Mouse (Mus musculus) stomach, embryonic 14.5 days (tissue): ENCODE data around the gene Drd2. TPM values are rescaled to one million over a fixed set of nuclear protein-coding genes. Genes with fewer than 3 reads are reported as not detected.
A peak's percentile ranks its signal among the peaks of the same experiment; 100 is the strongest.

Experiments
- ATAC-seq: fragments of 200-750 bp; cut with Nextera tagmentation; 2 replicates; pipeline ENCODE4 v1.8.0; 2017; ENCODE audit warnings: low read depth, moderate TSS enrichment; ENCODE audit not compliant: insufficient number of reproducible peaks, insufficient read depth, low FRiP score
- H3K27ac ChIP-seq: fragments of 300-500 bp; sonication (generic); 2 replicates; pipeline ENCODE4 v1.5.1; 2014; ENCODE audit warnings: mild to moderate bottlenecking, low read length, moderate library complexity, mixed read lengths
- H3K27me3 ChIP-seq: fragments of 300-500 bp; sonication (generic); 2 replicates; pipeline ENCODE4 v1.6.1; 2014; ENCODE audit warnings: low read length, control low read depth, mixed read lengths; ENCODE audit not compliant: control insufficient read depth, insufficient read depth
- H3K36me3 ChIP-seq: fragments of 300-500 bp; sonication (generic); 2 replicates; pipeline ENCODE4 v1.6.1; 2014; ENCODE audit warnings: mild to moderate bottlenecking, control low read depth, low read length, moderate library complexity, mixed read lengths; ENCODE audit not compliant: control insufficient read depth, insufficient read depth
- H3K4me1 ChIP-seq: fragments of 300-500 bp; sonication (generic); 2 replicates; pipeline ENCODE4 v1.6.1; 2014; ENCODE audit warnings: low read length, control low read depth, mixed read lengths; ENCODE audit not compliant: control insufficient read depth, insufficient read depth
- H3K4me2 ChIP-seq: fragments of 300-500 bp; sonication (generic); replicated peaks from 2 replicates; pipeline ENCODE4 v1.6.1; 2014; ENCODE audit warnings: low read depth, low read length, control low read depth
- H3K4me3 ChIP-seq: fragments of 300-500 bp; sonication (generic); 2 replicates; pipeline ENCODE4 v1.5.1; 2014; ENCODE audit warnings: low read depth, low read length, control low read depth
- H3K9ac ChIP-seq: fragments of 300-500 bp; sonication (generic); replicated peaks from 2 replicates; pipeline ENCODE4 v1.6.1; 2014; ENCODE audit warnings: low read depth, mild to moderate bottlenecking, control low read depth, low read length, moderate library complexity, mixed read lengths
- H3K9me3 ChIP-seq: fragments of 300-500 bp; sonication (generic); 2 replicates; pipeline ENCODE4 v1.6.1; 2016; ENCODE audit warnings: low read depth, low read length, control low read depth; ENCODE audit not compliant: control insufficient read depth
- WGBS: fragments of 180-500 bp; shearing (Covaris S2); extraction: QIAGEN DNeasy Blood & Tissue Kit; methylation state at CpG from one replicate; pipeline ENCODE4 v1.1.7; 2014; 5-methylcytosine and 5-hydroxymethylcytosine counted together
- polyA plus RNA-seq: library from polyadenylated mRNA; unstranded; fragments of >200 nt; fragmentation: Nextera tagmentation; extraction: Ambion mirVana; gene quantifications from 2 replicates; pipeline ENCODE4 v1.2.1, GENCODE M21; 2014

Drd2 gene
- 0.15 TPM in 1 of 2 replicates, not detected in the other for polyA plus RNA-seq

DNA sequence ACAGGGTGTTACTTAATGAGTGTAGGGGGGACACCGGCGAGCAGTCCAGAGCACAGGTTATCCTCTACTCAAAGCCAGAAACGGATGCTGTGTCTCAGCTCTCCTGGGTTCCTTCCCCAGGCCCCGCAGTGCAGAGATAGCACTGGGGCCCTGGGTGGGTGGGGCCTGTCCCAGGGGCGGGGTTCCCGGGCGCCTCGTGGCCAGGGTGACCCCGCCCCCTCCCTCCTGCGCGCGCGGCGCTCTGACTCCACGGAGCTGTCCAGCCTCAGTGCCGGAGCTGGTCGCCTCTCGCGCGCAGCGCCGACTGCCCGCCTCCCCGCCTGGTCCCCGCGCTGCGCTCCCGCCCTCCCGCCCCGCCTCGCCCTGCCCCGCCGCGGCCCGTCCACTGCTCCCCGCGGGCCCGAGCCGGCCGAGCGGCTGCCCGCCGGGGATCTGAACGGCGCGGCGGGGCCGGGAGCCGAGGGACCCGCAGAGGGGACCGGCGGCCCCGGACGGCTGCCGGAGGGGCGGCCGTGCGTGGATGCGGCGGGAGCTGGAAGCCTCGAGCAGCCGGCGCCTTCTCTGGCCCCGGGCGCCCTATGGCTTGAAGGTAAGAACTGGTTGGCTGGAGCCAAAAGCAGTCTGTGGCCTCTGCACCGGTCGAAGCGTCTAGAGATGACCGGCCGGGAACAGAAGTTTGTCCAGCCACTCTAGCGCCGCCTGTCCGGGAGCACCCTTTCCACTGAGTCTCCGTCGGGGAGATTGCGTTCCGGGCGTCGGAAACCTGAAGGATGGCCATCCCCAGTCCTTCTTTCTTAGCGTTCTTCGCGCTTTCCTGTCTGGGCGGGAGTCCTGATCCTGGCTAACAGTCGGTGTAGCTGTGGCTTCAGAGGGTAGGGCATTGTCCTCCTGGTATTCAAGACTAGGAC lies at the start of gene Drd2:
Gene Drd2, plus strand, starts transcription at position 492 of the 908 bp plus-strand sequence.
- 2% methylated on average over 70 of the region's 84 CpGs for WGBS
- ATAC-seq: peak; percentile 90
- Histone ChIP-seq H3K4me1 (peaks cover 5% of the 10 kb centered on the region), H3K36me3 (no peaks in the 10 kb centered on the region), H3K9ac (no peak within 1 kb of the TSS), H3K27me3 (peaks cover 10% of the 10 kb centered on the region; the same call in 1 of the 2 replicates), H3K4me2 (peak within 1 kb of the TSS; percentile 61), H3K4me3 (peak within 1 kb of the TSS; percentile 25), H3K27ac (no peak within 1 kb of the TSS), H3K9me3 (no peaks in the 10 kb centered on the region)

- ATAC-seq: no peak
- no peaks in the 10 kb centered on the region for H3K4me1 ChIP-seq
- no peaks in the 10 kb centered on the region for H3K27me3 ChIP-seq
- H3K9me3 ChIP-seq: no peaks in the 10 kb centered on the region
- H3K36me3 ChIP-seq: no peaks in the 10 kb centered on the region
- no peak overlapping the region for H3K4me2 ChIP-seq
- no peak overlapping the region for H3K27ac ChIP-seq
- 73% methylated on average over 1 of the region's 1 CpGs for WGBS
- no peak overlapping the region for H3K9ac ChIP-seq
- H3K4me3 ChIP-seq: no peak overlapping the region
These were observed 45.3 kb upstream of the Drd2 start for GRCm38 (mm10) chr9:49295101-49295500.

DNA sequence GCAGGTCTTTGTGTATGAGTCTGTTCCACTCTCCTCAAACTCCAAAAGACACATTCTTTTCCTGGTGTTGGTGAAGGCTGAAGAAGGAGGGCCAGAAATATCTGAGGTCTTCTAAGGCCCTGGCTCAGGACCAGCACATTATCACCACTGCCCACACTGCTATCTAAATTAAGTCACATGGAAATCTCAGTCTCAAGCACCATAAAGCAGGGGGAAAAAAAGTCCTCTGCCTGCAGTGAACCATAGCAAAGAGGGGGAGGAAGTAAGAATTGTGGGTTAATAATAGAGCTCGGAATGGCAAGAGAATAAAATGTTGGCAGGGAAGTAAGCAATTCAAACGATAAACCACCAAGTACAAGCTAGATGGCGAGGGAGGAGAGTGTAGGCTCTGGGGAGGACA lies 32.9 kb upstream of the Drd2 start:
- ATAC-seq: no peak
- WGBS: 63% methylated on average over 3 of the region's 3 CpGs
- Histone ChIP-seq H3K9ac (no peak overlapping the region), H3K4me3 (no peak overlapping the region), H3K4me2 (no peak overlapping the region), H3K27me3 (no peaks in the 10 kb centered on the region), H3K27ac (no peak overlapping the region), H3K4me1 (no peaks in the 10 kb centered on the region), H3K36me3 (no peaks in the 10 kb centered on the region), H3K9me3 (no peaks in the 10 kb centered on the region)

DNA sequence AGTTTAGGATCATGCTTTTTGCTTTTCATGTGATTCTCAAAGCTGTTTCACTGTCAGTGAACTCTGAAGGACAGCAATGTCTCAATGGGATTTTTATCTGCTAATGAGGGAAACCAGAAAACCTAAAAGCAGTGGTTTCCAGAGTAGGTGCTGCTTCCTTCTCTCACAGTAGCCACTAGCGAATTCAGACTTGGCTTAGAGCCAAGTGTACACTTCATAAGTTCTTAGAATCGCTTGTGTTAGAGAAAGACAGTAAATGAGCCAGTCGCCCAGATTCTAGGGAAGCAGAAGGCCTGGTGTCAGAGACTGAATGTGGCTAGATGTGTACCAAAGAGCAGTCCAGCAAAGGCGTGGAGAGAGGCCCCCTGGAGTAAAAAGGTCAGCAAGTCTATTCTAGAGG lies 29.6 kb upstream of the Drd2 start:
- H3K36me3 ChIP-seq: no peaks in the 10 kb centered on the region
- 39% methylated on average over 4 of the region's 4 CpGs for WGBS
- no peak overlapping the region for H3K4me3 ChIP-seq
- H3K9ac ChIP-seq: no peak overlapping the region
- H3K4me1 ChIP-seq: no peaks in the 10 kb centered on the region
- no peaks in the 10 kb centered on the region for H3K9me3 ChIP-seq
- ATAC-seq: no peak
- H3K27ac ChIP-seq: no peak overlapping the region
- H3K27me3 ChIP-seq: no peaks in the 10 kb centered on the region
- no peak overlapping the region for H3K4me2 ChIP-seq

GRCm38 (mm10) chr9:49318638-49319037 lies 21.8 kb upstream of the Drd2 start:
- Histone ChIP-seq H3K27me3 (no peaks in the 10 kb centered on the region), H3K9me3 (no peaks in the 10 kb centered on the region), H3K36me3 (no peaks in the 10 kb centered on the region), H3K4me1 (no peaks in the 10 kb centered on the region), H3K9ac (no peak overlapping the region), H3K4me3 (no peak overlapping the region), H3K4me2 (no peak overlapping the region), H3K27ac (no peak overlapping the region)
- ATAC-seq: no peak

DNA sequence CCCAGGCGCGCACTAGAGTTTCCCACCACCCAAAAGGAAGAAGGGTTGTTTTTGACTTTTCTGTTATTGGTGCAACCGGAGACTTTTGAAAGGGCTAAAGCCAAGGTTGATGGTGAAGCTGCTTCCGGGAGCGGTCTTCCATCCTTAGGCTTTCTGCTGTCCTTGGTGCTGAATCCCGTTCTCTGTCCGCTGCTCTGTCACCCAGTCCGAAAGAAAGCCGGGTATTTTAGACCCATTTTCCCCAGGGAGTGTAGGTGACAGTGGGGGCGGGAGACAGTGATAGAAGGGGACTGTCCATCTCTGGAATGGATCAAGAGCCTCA lies 578 bp downstream of the Drd2 start:
- no peak for ATAC-seq
- 3% methylated on average over 10 of the region's 10 CpGs for WGBS
- peaks cover 5% of the 10 kb centered on the region for H3K4me1 ChIP-seq

DNA sequence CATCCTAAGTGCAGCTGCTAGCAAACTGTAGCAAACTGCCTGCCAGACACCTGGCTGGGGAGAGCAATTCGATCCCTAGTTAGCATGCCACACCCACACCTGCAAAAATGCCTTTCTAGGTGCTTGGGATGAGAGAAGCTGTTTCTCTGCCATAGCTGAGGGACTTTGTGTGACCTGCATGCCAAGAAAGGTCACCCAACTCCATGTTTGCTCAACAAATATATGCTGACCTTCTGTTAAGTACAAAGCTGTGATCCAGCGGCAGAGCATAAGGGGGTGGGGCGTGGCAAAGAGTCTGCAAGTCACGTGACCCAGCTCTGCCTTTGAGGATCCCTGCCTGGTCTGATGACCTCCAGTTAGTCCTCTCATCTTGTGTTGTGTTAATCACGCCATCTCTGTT lies 25.3 kb downstream of the Drd2 start:
- no peaks in the 10 kb centered on the region for H3K9me3 ChIP-seq
- H3K4me2 ChIP-seq: no peak overlapping the region
- no peak overlapping the region for H3K4me3 ChIP-seq
- H3K4me1 ChIP-seq: no peaks in the 10 kb centered on the region
- 10% methylated on average over 5 of the region's 5 CpGs for WGBS
- no peaks in the 10 kb centered on the region for H3K27me3 ChIP-seq
- peak; percentile 72; the same call in 1 of the 2 replicates for ATAC-seq
- H3K9ac ChIP-seq: no peak overlapping the region
- H3K27ac ChIP-seq: no peak overlapping the region
- no peaks in the 10 kb centered on the region for H3K36me3 ChIP-seq

More for the DNA sequence above, 578 bp downstream of the Drd2 start:
- H3K36me3 ChIP-seq: no peaks in the 10 kb centered on the region
- H3K4me3 ChIP-seq: no peak overlapping the region; the same call in 1 of the 2 replicates
- H3K27ac ChIP-seq: no peak overlapping the region
- H3K9ac ChIP-seq: no peak overlapping the region
- no peaks in the 10 kb centered on the region for H3K9me3 ChIP-seq
- peaks cover 10% of the 10 kb centered on the region; the same call in 1 of the 2 replicates for H3K27me3 ChIP-seq
- peak overlapping the region; percentile 61 for H3K4me2 ChIP-seq

DNA sequence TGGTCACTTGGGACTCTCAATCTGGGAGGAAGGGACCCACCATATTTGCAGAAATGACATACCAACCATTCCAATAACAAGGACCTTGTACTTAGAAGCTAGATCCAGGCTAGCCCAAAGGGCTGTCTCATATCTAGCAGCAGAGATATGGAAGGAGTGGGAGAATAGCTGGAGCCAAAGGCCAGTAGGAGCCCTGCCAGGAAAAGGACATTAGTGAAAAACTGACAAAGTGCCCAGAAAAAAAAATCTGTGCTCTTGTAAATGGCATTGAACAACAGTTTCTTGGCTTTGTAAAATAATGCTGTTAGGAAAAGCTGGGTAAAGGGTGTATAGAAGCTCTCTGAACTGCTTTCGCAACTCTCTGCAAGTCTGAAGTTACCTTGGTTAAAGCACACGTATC lies 33.5 kb downstream of the Drd2 start:
- Histone ChIP-seq H3K4me1 (no peaks in the 10 kb centered on the region), H3K4me3 (no peak overlapping the region), H3K9me3 (no peaks in the 10 kb centered on the region), H3K4me2 (no peak overlapping the region), H3K27ac (no peak overlapping the region), H3K27me3 (no peaks in the 10 kb centered on the region), H3K9ac (no peak overlapping the region), H3K36me3 (no peaks in the 10 kb centered on the region)
- WGBS: 86% methylated on average over 2 of the region's 2 CpGs
- no peak for ATAC-seq
